Mouse (Mus musculus) kidney, adult 2 months (tissue): ENCODE results near the gene Ap5s1.

Source experiments
- CTCF ChIP-seq: fragments of 200-500 bp; conservative IDR thresholded peaks from 2 replicates; pipeline ENCODE4 v1.5.1; 2011; ENCODE audit warnings: low read depth, mild to moderate bottlenecking, control low read depth, low read length, moderate library complexity, mixed read lengths; ENCODE audit not compliant: insufficient read depth, insufficient read length
- POLR2A ChIP-seq: fragments of 200-500 bp; IDR thresholded peaks from one replicate; pipeline ENCODE4 v1.6.1; 2011; ENCODE audit warnings: low read depth, low read length, control low read depth

GRCm38 (mm10) chr2:131205521-131206182 lies 1.2 kb upstream of the Ap5s1 start:
- TF ChIP-seq CTCF (no peak), POLR2A (no peak)
